In genomic region chr6:86732276-86733173, GRCm38 (mm10) we compare ENCODE assay signal across 8 mouse cellular contexts. TPM values are rescaled to one million over a fixed set of nuclear protein-coding genes. Genes with fewer than 3 reads are reported as not detected.
DNase-seq lines count a peak whose midpoint lies in the region; ATAC-seq and TF ChIP-seq lines count a peak whose summit lies in the region.

No protein-coding gene starts in this region.

- peak overlapping the region; percentile 63 for H3K9ac ChIP-seq in ES-Bruce4 (ENCODE audit: low read depth, poor library complexity, severe bottlenecking)
- H3K9ac ChIP-seq in intestine, postnatal 0 days (ENCODE audit: low read depth, low read length) = peak overlapping the region; percentile 72

- no peak for TF ChIP-seq POLR2A in ES-Bruce4 (IDR thresholded peaks at IDR 0.05; ENCODE audit: insufficient read depth, low read length)

- WGBS in intestine, postnatal 0 days = under 1% methylated on average over 60 of the region's 62 CpGs

- TF ChIP-seq EP300 in ES-Bruce4 (IDR thresholded peaks at IDR 0.05; ENCODE audit: insufficient read depth, low read depth, low read length) = no peak

- ATAC-seq in common myeloid progenitor, adult 5-6 weeks (replicated peaks; ENCODE audit: low read depth, poor library complexity, severe bottlenecking) = peak; percentile 24
- ATAC-seq in intestine, postnatal 0 days = no peak; the same call in none of the 2 replicates

- no peak for TF ChIP-seq CTCF in ES-Bruce4 (IDR thresholded peaks at IDR 0.05; ENCODE audit: low read depth, low read length)
- no peak for TF ChIP-seq CTCF in intestine, postnatal 0 days (IDR thresholded peaks at IDR 0.05; ENCODE audit: low read depth)

- no peaks in the 10 kb centered on the region for H3K36me3 ChIP-seq in ES-Bruce4 (ENCODE audit: control insufficient read depth, insufficient read depth, low read length, poor library complexity, severe bottlenecking)
- H3K36me3 ChIP-seq in intestine, postnatal 0 days (ENCODE audit: control insufficient read depth, insufficient read depth) = no peaks in the 10 kb centered on the region; the same call in 1 of the 2 replicates

- no peak overlapping the region for H3K27ac ChIP-seq in ES-Bruce4 (ENCODE audit: insufficient read depth, low read length)
- peak overlapping the region; percentile 84 for H3K27ac ChIP-seq in intestine, postnatal 0 days (ENCODE audit: low read depth, low read length)

- no peaks in the 10 kb centered on the region for H3K27me3 ChIP-seq in ES-Bruce4 (ENCODE audit: control insufficient read depth, insufficient read depth, low read length, poor library complexity, severe bottlenecking)
- H3K27me3 ChIP-seq in intestine, postnatal 0 days (replicated peaks; ENCODE audit: control insufficient read depth, insufficient read depth, low read length) = no peaks in the 10 kb centered on the region

- H3K4me2 ChIP-seq in intestine, postnatal 0 days (replicated peaks; ENCODE audit: low read depth) = peak overlapping the region; percentile 100

- no peaks in the 10 kb centered on the region; the same call in 1 of the 2 replicates for H3K9me3 ChIP-seq in ES-Bruce4 (replicated peaks; ENCODE audit: control insufficient read depth, insufficient read depth, low read length, poor library complexity, severe bottlenecking)
- H3K9me3 ChIP-seq in intestine, postnatal 0 days (ENCODE audit: control insufficient read depth) = no peaks in the 10 kb centered on the region

- H3K4me3 ChIP-seq in ES-Bruce4 (ENCODE audit: low read depth, low read length) = peak overlapping the region; percentile 79
- H3K4me3 ChIP-seq in intestine, postnatal 0 days (ENCODE audit: low read depth, low read length) = peak overlapping the region; percentile 94

- peak; percentile 13 for DNase-seq in gastrocnemius, adult 18-20 months (ENCODE audit: low spot score)
- DNase-seq in gastrocnemius, postnatal 25 days = no peak
- DNase-seq in gastrocnemius, postnatal 10 days = peak; percentile 34
- peak; percentile 35 for DNase-seq in lung, postnatal 10 days
- DNase-seq in right cerebral cortex, postnatal 36 days (ENCODE audit: low spot score in 2 of 2) = peak; percentile 9 to 42

- H3K4me1 ChIP-seq in ES-Bruce4 (ENCODE audit: control insufficient read depth, insufficient read depth, low read length) = no peaks in the 10 kb centered on the region
- H3K4me1 ChIP-seq in intestine, postnatal 0 days (replicated peaks; ENCODE audit: control insufficient read depth, insufficient read depth, low read length) = no peaks in the 10 kb centered on the region

RNA-seq across cellular contexts. Expression of gene Gmcl1, which starts 0.7 kb away (rescaled TPM):
- 1 to 10 TPM; 1.9 to 2.2 TPM for total RNA-seq in gastrocnemius, adult 18-20 months (2021)
- 1 to 10 TPM; 2.4 to 2.8 TPM for total RNA-seq in gastrocnemius, postnatal 25 days (2021)
- polyA plus RNA-seq in ES-Bruce4 (2011; ENCODE audit: insufficient read depth, insufficient read length, low read depth, missing spikeins) = 21.4 and 22.9 TPM in 2 replicates
- total RNA-seq in common myeloid progenitor, adult 5-6 weeks (2017) = 23.1 and 33.3 TPM in 2 replicates
- 1 to 10 TPM; 3.9 to 5.8 TPM for total RNA-seq in gastrocnemius, postnatal 10 days (2021)
- 16.1 and 16.7 TPM in 2 replicates for polyA plus RNA-seq in intestine, postnatal 0 days (2015; fragmentation: Nextera tagmentation; extraction: Ambion mirVana)

RNA-seq across cellular contexts. Expression of gene Snrnp27, which starts 48.2 kb away (rescaled TPM):
- total RNA-seq in gastrocnemius, adult 18-20 months (2021) = 10 to 100 TPM; 77.6 to 78.6 TPM
- 10 to 100 TPM; 73.4 to 74.7 TPM for total RNA-seq in gastrocnemius, postnatal 25 days (2021)
- 83.1 and 93.5 TPM in 2 replicates for polyA plus RNA-seq in ES-Bruce4 (2011; ENCODE audit: insufficient read depth, insufficient read length, low read depth, missing spikeins)
- total RNA-seq in common myeloid progenitor, adult 5-6 weeks (2017) = 96.1 and 135 TPM in 2 replicates
- total RNA-seq in gastrocnemius, postnatal 10 days (2021) = 10 to 100 TPM; 82.4 to 88.3 TPM
- 86.4 and 97.1 TPM in 2 replicates for polyA plus RNA-seq in intestine, postnatal 0 days (2015; fragmentation: Nextera tagmentation; extraction: Ambion mirVana)
